Mouse (Mus musculus) small intestine, adult 2 months (tissue): ENCODE data around the gene 4930519G04Rik.

ENCODE experiments used
- CTCF ChIP-seq: fragments of 200-500 bp; IDR thresholded peaks from 2 replicates; pipeline ENCODE4 v1.5.1; 2012; ENCODE audit warnings: low read depth, mild to moderate bottlenecking, control low read depth, inconsistent platforms, low read length, moderate library complexity, mixed read lengths; ENCODE audit not compliant: insufficient replicate concordance, insufficient read length; ENCODE audit errors: extremely low read depth
- POLR2A ChIP-seq: fragments of 200-500 bp; IDR thresholded peaks from 2 replicates; pipeline ENCODE4 v1.6.1; 2012; ENCODE audit warnings: low read depth, mild to moderate bottlenecking, control low read depth, inconsistent platforms, low read length, moderate library complexity

DNA sequence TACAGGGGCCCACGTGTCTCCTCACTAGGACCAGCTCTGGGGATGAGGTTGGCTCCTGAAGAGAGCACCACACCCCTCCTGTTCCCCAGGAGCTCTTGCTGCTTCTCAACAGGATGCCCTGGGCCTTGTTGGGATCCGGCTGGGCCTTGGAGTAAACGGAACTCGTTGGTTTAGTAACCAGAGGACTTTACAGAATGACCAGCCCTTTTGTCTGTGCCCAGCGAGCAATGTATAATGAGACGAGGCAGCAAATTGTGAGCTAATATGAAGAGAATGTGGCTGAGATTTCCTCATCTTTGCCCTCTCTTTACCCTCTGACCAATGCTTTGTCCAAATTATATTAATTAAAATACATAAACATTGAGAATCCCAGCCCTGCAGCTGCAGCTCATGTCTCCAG is 22.9 kb downstream of the 4930519G04Rik start:
- no peak for TF ChIP-seq CTCF
- no peak for TF ChIP-seq POLR2A
